Mouse (Mus musculus) kidney, adult 18-20 months (tissue): ENCODE measurements around the gene Zfp706.
"Not testable (repeated sequence)": the region's sequence is repeated elsewhere in the genome, so short reads cannot be mapped to it uniquely, and the experiment has no call there.

Source experiments
- DNase-seq: peaks from one replicate; pipeline ENCODE4 v3.0.0; 2021

The Zfp706 gene

DNA sequence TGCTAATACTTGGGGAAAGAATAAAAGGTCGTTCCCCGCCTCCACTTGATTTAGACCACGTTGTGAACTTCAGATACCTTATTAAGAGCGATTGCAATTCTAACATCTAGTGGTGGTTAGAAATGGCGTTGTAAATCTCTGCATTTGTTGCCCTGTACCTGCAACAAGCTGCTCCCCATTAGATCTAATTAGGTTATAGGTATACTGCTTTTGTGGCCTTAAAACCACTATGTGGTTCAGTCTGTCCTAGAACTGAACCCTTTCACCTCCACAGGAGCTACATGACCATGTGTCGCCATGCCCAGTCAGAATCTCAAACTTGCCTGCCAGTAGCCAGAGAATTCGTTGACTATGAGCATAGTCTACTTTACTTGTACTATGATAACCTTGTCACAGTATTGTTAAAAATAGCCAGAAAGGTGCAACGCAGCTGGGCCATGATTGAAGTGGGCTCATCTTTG is 416 bp upstream of the Zfp706 start:
- no peak for DNase-seq

GRCm38 (mm10) chr15:37006475-37007164 is 953 bp downstream of the Zfp706 start:
- DNase-seq: no peak

- DNase-seq: no peak
These were observed 1.6 kb downstream of the Zfp706 start for GRCm38 (mm10) chr15:37005793-37006474.

DNA sequence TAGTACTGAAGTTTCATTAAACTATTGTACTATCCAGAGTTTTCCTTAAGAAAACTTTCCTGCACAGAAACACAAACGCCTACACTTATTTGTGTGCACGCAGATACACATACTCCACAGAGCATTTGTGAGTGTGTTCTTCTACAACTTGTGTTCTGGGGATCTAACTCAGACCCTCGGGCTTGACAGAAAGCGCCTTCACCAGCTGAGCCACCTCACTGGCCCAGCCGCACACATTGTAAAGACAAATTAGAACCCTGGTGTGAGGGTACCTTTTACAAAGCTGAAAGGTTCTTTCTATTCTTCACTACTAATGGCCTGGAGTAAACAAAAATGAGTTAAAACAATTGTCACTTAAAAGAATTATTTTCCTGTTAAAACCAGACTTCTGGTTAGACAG is 2.7 kb downstream of the Zfp706 start:
- DNase-seq: no peak

- no peak for DNase-seq
These were observed 5.3 kb downstream of the Zfp706 start for GRCm38 (mm10) chr15:37002276-37002675.

DNA sequence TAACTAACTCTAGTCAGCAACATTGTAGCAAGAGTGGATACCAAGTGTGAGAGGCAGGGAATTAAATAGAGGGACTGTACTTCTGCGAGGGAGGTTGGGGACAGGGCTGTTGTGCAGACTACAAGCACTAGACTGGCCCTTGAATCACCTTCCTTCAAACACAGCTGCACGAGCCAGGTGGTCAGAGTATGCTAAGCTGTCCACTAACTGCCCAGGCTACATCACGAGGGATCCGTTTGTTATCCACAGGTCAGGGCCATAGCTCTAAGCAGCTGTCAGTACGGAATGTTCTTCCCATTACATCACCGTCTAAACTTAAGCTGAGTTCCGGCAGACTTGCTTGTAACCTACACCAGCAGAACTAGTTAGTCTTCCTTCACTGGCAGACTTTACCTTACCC is 8.0 kb downstream of the Zfp706 start:
- DNase-seq: not testable (repeated sequence)

DNA sequence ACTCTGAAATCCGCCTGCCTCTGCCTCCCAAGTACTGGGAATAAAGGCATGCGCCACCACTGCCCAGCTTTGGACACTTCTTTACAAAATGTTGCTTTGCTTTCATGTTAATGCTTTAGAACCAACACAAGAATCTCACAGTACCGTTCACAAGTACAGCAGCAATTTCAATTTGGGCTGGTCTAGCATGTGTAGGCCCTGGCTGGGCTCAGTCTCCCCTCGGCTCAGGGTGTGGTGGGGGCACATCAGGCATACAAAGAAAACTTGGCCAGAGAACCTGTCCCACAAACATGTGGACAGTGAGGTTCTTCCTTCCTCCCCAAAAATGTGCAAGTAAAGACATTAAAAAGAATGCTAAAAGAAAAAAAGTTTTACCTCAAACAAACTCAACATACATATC is 12.4 kb downstream of the Zfp706 start:
- DNase-seq: no peak

- no peak for DNase-seq
These were observed 12.9 kb downstream of the Zfp706 start for GRCm38 (mm10) chr15:36994665-36995064.

DNA sequence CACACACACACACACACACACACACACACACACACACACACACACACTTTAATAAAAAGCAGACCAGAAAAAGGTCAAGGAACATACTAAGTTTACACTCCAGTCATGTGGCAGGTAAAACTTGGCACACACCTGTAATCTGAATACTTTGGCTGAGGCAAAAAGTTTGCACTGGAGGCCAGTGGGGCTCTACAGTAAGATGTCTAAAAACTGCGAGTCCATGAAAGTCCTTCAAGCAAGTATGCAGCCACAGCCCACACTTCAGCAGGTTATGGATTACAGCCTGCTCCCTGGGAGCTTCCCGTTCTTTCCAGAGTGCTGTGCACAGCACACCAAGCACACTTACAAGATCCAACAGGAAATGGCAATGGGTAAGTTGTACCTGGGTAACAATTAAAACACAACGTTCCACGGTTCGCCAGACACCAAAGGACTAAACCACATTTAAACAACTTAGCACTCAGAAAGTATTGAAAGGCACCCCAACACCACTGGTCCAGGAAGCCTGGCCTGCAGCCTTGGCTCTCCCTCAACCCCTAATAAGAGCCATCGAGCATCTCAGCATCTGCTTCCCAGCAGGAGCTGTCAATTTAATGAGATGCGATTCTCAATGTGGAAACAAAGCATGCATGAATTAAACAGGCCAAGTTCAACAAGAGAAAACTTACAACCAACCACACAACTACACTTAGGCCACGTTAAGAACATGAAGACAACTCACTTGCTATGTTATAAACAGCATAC is 14.0 kb downstream of the Zfp706 start:
- DNase-seq: no peak

DNA sequence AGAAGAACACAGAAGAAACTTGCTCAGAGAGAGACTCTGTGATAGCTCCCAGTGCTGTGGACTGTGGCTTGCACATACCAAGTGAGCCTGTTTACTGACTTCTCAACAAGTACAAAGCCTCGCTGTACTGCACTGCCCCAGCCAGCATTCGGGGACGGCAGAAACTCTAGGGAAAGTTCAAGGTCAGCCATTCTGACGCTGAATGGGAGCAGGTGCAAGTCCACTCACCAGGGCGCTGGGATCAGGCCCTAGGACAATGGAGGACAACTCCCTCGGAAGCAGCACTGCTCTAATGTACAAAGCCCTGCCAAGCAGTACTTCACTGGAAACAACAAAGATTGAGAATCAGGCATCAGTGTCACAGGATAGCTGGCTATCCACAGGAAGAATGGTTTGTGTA is 16.2 kb downstream of the Zfp706 start:
- no peak for DNase-seq

- DNase-seq: no peak
These were observed 17.7 kb downstream of the Zfp706 start for GRCm38 (mm10) chr15:36989922-36990321.

DNA sequence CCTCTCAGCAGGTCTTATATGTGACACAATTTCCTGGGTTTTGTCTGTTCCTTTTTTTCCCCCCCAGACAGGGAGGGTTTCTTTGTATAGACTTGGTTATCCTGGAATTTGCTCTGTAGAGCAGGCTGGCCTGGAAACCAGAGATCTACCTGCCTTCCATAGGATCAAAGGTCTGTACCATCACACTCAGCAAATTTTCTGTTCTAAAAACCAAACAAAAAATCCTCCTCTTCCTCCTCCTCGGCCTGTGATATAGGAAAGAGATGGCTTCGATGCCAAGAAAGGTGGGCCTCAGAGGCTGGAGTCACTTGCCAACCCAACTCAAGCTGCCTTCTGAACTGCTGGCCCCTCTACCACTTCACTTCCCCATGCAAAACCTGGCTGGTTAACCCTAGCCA is 18.9 kb downstream of the Zfp706 start:
- DNase-seq: no peak

- DNase-seq: no peak
These were observed 19.4 kb downstream of the Zfp706 start for GRCm38 (mm10) chr15:36987976-36988717.

GRCm38 (mm10) chr15:36987211-36987877 is 20.2 kb downstream of the Zfp706 start:
- DNase-seq: no peak

- DNase-seq: no peak
These were observed 22.0 kb downstream of the Zfp706 start for GRCm38 (mm10) chr15:36985567-36985925.

DNA sequence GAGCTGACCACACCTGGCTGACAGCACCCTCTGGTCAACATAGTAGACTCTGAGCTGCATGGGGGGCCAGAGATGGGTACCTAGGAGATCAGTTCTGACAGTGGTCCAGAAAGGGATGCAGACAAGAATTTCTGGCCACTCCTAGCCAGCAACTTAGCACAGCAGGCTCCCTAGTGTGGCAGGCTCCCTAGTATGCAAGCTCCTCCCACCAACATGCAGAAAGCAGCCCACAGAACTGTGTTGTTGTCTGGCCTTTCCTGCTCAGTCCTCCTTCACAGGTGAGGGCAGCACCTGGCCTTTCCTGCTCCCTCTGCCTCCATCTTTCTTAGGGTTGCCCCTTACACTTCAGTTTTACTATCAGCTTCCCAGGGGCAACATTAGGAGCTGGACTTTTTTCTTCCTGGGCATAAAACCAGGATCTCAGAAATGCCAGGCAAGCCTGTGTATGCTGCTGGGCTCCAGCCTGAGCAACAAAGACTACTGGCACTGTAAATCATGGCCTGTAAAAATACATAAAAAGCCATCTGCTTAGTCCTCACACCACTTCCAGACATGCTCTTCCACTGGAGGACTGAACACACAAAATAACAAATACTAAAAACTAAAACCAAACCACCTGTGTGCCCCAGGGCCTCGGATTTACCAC is 22.5 kb downstream of the Zfp706 start:
- DNase-seq: no peak

DNA sequence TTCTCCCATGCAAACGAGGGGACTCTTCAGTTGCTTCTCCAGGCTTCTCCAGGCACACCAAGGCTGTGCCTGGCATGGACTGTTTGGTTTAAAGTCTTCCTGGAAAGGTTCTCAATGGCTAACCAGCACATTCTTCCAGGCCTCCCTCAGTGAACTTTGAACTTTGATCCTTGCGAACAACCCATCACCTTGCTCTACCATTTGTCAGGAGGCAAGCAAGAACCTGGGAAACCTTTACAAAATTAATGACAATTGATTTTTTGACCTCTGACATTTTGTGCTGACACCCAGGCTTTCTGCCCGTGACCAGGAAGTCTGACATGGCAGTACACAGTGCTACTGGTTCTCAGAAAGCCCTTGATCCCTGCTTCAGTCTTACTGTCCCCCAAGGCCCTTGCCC is 24.1 kb downstream of the Zfp706 start:
- DNase-seq: peak; percentile 69

DNA sequence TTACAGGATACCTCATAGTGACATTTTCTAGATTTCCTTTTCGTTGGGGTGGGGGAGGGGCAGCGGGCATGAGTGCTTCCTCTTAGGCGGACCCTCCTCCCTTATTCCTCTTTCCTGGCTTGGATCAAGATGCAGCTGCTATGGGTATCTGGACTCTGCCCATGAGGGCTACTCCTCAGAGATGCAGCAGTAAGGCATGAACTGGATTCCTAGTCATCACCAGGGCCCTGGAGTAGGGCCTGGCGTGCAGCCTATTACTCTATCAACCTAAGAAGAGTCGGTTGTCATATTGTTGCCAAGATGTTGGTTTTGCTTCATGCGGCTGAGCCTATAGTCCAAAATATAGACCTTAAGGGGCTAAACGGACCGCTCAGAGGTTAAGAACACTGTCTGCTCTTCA is 27.3 kb downstream of the Zfp706 start:
- DNase-seq: no peak

GRCm38 (mm10) chr15:36979488-36980201 is 27.9 kb downstream of the Zfp706 start:
- no peak for DNase-seq

DNA sequence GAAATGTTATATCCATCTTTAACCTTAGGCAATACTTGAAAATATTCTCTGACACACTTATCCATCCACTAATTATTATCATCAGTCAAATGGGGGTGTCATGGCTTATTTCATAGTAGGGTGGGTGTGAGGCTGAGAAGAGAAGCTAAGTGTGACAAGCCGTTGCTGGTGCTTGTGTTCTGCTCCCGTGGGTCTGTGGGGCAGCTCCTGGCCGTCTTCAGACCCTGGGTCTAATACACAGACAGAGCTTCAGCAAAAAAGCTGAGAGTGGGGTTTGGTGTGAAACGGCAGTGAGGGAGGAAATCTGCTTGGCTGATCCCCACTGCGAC is 28.4 kb downstream of the Zfp706 start:
- DNase-seq: no peak

GRCm38 (mm10) chr15:36977823-36978222 is 29.8 kb downstream of the Zfp706 start:
- no peak for DNase-seq

- DNase-seq: no peak
These were observed 31.9 kb downstream of the Zfp706 start for GRCm38 (mm10) chr15:36975690-36976089.
